Mouse (Mus musculus) forebrain, embryonic 15.5 days (tissue): ENCODE results near the gene Tdgf1. TPM values are rescaled to one million over a fixed set of nuclear protein-coding genes. Genes with fewer than 3 reads are reported as not detected.

ENCODE experiments used
- ATAC-seq: fragments of 200-750 bp; cut with Nextera tagmentation; replicated peaks from 2 replicates; pipeline ENCODE4 v1.8.0; 2017; ENCODE audit warnings: mild to moderate bottlenecking, moderate TSS enrichment, moderate library complexity
- H3K27ac ChIP-seq: fragments of 300-500 bp; sonication (generic); replicated peaks from 2 replicates; pipeline ENCODE4 v1.5.1; 2015; ENCODE audit warnings: mild to moderate bottlenecking, inconsistent platforms
- H3K27me3 ChIP-seq: fragments of 300-500 bp; sonication (generic); 2 replicates; pipeline ENCODE4 v1.6.1; 2015; ENCODE audit warnings: inconsistent platforms
- H3K36me3 ChIP-seq: fragments of 300-500 bp; sonication (generic); 2 replicates; pipeline ENCODE4 v1.6.1; 2015; ENCODE audit warnings: mild to moderate bottlenecking, inconsistent platforms
- H3K4me1 ChIP-seq: fragments of 300-500 bp; sonication (generic); 2 replicates; pipeline ENCODE4 v1.6.1; 2015; ENCODE audit warnings: inconsistent platforms
- H3K4me2 ChIP-seq: fragments of 300-500 bp; sonication (generic); replicated peaks from 2 replicates; pipeline ENCODE4 v1.6.1; 2015; ENCODE audit warnings: mild to moderate bottlenecking, inconsistent platforms
- H3K4me3 ChIP-seq: fragments of 300-500 bp; sonication (generic); 2 replicates; pipeline ENCODE4 v1.5.1; 2015; ENCODE audit warnings: mild to moderate bottlenecking, inconsistent platforms
- H3K9ac ChIP-seq: fragments of 300-500 bp; sonication (generic); replicated peaks from 2 replicates; pipeline ENCODE4 v1.6.1; 2015; ENCODE audit warnings: mild to moderate bottlenecking, inconsistent platforms
- H3K9me3 ChIP-seq: fragments of 300-500 bp; sonication (generic); 2 replicates; pipeline ENCODE4 v1.6.1; 2016; ENCODE audit warnings: inconsistent platforms
- WGBS: fragments of 180-500 bp; shearing (Covaris S2); methylation state at CpG from one replicate; pipeline ENCODE4 v1.1.7; 2015; ENCODE audit warnings: mixed read lengths; 5-methylcytosine and 5-hydroxymethylcytosine counted together
- polyA plus RNA-seq: library from polyadenylated mRNA; unstranded; fragments of >200 nt; fragmentation: Nextera tagmentation; extraction: Ambion mirVana; gene quantifications from 2 replicates; pipeline ENCODE4 v1.2.1, GENCODE M21; 2015

The Tdgf1 gene
- polyA plus RNA-seq, 1 experiment from 2014 or later, result not detected

DNA sequence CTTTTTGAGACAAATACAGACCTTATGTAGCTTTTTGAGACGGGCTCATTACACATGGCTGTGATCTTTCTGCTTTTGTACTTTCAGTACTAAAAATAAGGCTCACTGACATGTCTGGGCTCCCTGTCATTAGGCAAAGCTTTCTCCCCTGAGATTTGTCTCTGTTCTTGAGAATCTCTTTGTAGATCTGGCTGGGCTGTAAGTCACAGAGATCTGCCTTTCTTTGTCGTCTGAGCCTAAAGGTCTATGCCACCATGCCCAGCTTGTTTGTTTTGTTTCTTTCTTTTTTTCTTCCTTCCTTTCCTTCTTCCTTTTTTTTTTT, 19.9 kb upstream of the Tdgf1 start:
- no peak for ATAC-seq
- Histone ChIP-seq H3K9me3 (no peaks in the 10 kb centered on the region), H3K9ac (no peak overlapping the region), H3K27me3 (no peaks in the 10 kb centered on the region), H3K36me3 (no peaks in the 10 kb centered on the region), H3K27ac (no peak overlapping the region), H3K4me2 (no peak overlapping the region), H3K4me3 (no peak overlapping the region), H3K4me1 (no peaks in the 10 kb centered on the region)
- WGBS, result 78% methylated on average over 2 of the region's 2 CpGs

DNA sequence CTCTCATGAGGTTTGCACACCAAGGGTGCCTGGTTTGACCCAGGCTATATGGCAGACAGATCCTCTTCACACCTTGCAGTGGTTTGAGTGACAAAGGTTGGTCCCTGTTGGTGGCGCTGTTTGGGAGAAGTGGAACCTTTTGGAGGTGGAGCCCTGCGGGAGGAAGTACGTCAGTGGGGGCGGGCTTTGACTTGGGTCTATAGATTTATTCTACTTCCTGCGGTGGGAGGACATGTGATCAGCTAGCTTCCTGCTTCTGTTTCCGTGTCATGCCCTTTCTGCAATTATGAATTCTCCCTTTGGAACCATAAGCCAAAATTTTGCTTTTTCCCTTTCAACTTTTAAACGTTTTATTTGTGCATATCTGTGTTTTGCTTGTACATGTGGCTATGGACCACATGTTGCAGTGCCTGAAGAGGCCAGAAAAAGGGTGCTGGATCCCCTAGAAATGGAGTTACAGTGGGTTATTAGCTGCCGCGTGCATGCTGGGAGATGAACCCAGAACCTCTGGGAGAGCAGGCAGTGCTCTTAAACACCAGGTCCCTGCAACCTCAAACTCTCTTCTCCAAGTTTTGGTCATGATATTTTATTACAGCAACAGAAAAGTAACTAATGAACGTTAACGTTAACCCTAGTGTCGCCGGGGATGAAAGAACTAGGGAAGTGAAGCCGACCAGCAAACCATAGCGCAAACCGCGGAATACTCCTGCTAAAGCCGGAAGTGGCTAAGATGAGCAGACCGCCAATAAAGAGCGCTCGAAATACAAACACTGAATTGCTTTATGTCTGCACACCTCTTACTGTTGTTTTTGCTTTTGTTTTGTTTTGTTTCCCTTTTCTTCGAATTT, 19.3 kb upstream of the Tdgf1 start:
- WGBS, result 92% methylated on average over 22 of the region's 22 CpGs
- Histone ChIP-seq H3K9me3 (no peaks in the 10 kb centered on the region), H3K27ac (no peak overlapping the region), H3K9ac (no peak overlapping the region), H3K4me1 (no peaks in the 10 kb centered on the region), H3K4me3 (no peak overlapping the region), H3K4me2 (no peak overlapping the region), H3K27me3 (no peaks in the 10 kb centered on the region), H3K36me3 (no peaks in the 10 kb centered on the region)
- no peak for ATAC-seq

DNA sequence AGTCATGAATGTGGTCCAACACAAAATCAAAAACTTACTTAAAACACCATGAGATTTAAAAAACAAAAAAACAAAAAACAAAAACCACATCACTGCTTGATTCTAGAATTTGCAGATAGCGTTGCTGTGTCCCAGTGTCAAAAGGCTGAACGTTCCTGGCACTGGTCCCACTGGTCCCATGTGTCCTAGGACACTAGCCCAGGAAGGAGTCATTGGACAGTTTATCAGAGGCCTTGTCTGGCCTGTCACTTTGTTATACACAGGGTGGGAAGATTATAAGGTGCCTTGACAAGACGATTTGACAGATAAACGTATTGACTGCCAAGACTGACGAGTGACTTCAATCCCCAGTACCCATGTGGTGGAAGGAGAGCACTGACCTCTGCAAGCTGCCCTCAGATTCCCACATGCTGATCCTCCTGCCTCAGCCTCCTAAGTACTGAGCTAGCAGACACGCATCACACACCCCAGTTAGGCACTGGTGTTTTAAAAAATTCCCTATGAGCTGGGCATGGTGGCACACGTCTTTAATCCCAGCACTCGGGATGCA, 17.7 kb upstream of the Tdgf1 start:
- no peak overlapping the region for H3K4me2 ChIP-seq
- no peaks in the 10 kb centered on the region for H3K9me3 ChIP-seq
- no peak overlapping the region for H3K9ac ChIP-seq
- 90% methylated on average over 8 of the region's 8 CpGs for WGBS
- H3K27ac ChIP-seq, result no peak overlapping the region
- no peaks in the 10 kb centered on the region for H3K4me1 ChIP-seq
- H3K36me3 ChIP-seq, result no peaks in the 10 kb centered on the region
- no peak for ATAC-seq
- H3K27me3 ChIP-seq, result no peaks in the 10 kb centered on the region
- no peak overlapping the region for H3K4me3 ChIP-seq

DNA sequence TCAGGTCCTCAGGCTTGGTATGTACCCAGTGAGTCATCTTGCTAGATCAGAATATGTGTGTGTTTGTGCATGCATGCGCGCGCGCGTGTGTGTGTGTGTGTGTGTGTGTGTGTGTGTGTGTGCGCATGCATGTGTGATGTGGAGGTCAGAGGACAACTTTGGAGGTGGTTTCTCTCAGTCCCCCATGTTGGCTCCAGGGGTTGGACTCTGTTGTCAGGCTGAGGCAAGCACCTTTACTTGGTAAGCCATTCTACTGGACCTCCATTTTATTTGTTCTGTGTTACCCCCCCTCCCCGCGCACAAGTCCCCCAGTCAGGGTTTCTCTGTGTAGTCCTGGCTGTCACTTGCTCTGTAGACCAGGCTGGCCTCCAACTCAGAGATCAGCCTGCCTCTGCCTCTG, 15.4 kb upstream of the Tdgf1 start:
- Histone ChIP-seq H3K27me3 (no peaks in the 10 kb centered on the region), H3K36me3 (no peaks in the 10 kb centered on the region), H3K27ac (no peak overlapping the region), H3K4me1 (no peaks in the 10 kb centered on the region), H3K4me2 (no peak overlapping the region), H3K9ac (no peak overlapping the region), H3K9me3 (no peaks in the 10 kb centered on the region), H3K4me3 (no peak overlapping the region)
- no peak for ATAC-seq
- 96% methylated on average over 8 of the region's 8 CpGs for WGBS

DNA sequence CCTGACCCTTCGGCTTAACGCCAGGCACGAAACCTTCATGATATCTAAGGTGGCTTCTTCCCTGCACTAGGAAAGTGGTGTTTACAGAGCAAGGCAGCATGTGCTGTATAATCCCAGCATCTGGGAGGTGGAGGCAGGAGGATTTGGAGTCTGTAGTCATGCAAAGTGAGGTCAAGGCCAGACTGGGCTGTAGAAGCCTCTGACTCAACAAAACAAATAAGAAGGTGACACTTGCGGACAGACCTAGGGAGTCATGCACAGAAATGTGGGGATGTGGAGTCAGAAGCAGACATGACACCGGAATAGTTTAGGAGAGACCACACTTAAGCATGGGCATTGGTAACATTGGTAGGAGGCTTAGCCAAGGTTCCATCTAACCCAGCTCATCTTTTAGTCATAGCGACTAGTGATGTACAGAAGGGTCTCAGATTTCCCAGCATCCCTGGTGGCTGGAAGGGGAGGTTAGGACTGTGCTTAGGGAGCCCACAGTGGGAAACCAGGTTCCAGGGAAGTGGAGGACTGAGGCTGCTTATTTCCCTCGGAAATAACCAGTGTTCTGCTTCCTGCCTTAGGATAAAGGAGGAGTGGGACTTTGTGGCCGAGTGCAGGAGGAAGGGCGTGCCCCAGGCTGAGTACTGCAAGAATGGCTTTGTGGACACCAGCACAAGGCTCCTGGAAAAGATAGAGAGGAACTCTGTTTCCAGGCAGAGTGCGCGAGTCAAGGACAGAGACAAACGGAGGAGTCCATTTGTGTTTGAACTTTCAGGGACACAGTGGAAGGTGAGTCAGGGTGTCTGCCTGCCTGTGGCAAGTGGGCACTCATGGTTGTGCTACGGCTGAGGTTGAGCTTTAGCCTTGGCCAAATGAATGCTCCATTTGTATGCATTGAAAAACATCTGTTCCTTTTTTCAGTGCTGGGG, 14.5 kb upstream of the Tdgf1 start:
- Histone ChIP-seq H3K9ac (no peak overlapping the region), H3K9me3 (no peaks in the 10 kb centered on the region), H3K36me3 (no peaks in the 10 kb centered on the region), H3K4me2 (no peak overlapping the region), H3K27me3 (no peaks in the 10 kb centered on the region), H3K4me1 (no peaks in the 10 kb centered on the region), H3K27ac (no peak overlapping the region), H3K4me3 (no peak overlapping the region)
- ATAC-seq, result no peak
- 86% methylated on average over 13 of the region's 13 CpGs for WGBS

DNA sequence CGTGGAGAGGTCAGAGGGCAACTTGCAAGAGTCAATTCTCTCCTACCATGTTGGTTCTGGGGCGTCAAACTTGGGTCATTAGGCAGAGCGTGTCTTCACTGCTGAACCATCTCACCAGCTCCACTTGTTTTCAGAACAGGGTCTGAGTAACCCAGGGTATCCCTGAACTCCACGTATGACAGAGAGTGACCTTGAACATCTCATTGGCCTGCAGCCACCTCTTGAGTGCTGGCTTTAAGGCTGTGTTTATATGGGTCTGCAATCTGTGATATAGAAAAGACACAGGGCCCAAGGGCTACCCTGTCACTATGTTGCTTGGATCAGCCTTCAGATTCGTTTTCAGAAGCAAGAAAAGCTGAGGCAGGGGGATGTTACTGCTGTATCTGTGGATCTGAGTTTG, 13.7 kb upstream of the Tdgf1 start:
- Histone ChIP-seq H3K9ac (no peak overlapping the region), H3K27ac (no peak overlapping the region), H3K4me2 (no peak overlapping the region), H3K36me3 (no peaks in the 10 kb centered on the region), H3K27me3 (0 out of 2 replicates have a peak, but pooled peaks cover 3% of the 10 kb centered on the region), H3K4me3 (no peak overlapping the region), H3K4me1 (no peaks in the 10 kb centered on the region), H3K9me3 (no peaks in the 10 kb centered on the region)
- WGBS, result 89% methylated on average over 5 of the region's 5 CpGs
- no peak for ATAC-seq

DNA sequence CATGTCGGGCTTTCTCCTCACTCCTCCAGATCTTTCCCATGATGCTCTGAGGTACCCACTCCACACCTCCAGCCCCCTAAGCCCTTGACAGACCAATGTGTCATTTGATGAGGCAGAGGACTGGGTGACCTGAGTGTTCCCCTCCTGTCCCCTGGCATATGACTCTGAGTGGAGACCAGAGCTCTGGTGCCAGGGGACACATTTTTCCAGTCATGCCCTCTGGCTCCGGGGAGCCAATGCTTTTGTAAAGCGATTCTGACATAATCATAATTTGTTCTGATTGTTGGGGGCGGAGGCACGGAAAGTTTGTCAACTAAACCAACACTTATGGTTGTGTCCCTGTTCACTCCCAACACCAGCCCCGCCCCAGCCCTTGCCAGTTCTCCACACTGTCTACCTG, 10.0 kb upstream of the Tdgf1 start:
- H3K4me3 ChIP-seq, result no peak overlapping the region
- no peak overlapping the region for H3K9ac ChIP-seq
- H3K9me3 ChIP-seq, result no peaks in the 10 kb centered on the region
- H3K4me1 ChIP-seq, result peaks cover 3% of the 10 kb centered on the region
- H3K4me2 ChIP-seq, result no peak overlapping the region
- 0 out of 2 replicates have a peak, but pooled peaks cover 3% of the 10 kb centered on the region for H3K27me3 ChIP-seq
- no peaks in the 10 kb centered on the region for H3K36me3 ChIP-seq
- WGBS, result 85% methylated on average over 6 of the region's 6 CpGs
- ATAC-seq, result no peak
- no peak overlapping the region for H3K27ac ChIP-seq

DNA sequence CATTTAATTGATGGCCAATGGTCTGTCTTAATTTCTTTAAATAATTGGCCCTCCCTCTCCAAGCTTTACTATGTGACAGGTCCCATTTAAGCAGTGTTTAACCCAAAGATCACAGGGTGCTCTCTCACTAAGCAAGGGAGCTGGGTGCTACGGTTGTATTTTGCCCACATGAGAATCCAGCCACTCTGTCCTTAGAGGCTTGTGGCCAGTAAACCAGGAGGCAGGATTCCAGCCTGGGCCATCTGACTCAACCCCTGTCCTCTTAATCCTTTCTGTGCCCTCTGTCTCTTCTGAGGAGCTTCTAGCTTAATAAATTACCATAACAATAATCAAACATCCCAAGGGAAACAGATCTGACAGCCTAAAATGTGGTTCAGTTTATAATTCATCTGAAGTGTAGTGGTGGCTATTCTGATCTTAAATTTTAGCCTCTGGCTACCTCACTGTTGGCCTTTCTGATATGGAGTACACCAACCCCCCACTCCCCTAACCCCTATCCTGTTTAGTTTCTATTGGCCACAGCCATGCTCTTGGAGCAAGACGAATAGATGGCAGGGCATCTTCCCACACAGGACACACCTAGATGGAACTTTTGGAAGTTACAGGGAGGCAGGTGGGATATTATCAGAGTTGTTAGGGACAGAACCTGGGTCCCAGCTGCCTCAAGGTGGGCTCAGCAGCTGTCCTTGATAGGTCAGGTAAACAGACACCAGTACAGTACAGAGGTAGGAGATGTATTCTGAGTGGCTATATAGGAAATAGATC, 8.9 kb upstream of the Tdgf1 start:
- no peak overlapping the region for H3K4me2 ChIP-seq
- H3K27ac ChIP-seq, result no peak overlapping the region
- 46% methylated on average over 2 of the region's 2 CpGs for WGBS
- peak overlapping the region; percentile 51; the same call in 1 of the 2 replicates for H3K4me3 ChIP-seq
- H3K27me3 ChIP-seq, result 0 out of 2 replicates have a peak, but pooled peaks cover 3% of the 10 kb centered on the region
- no peak for ATAC-seq
- no peaks in the 10 kb centered on the region for H3K9me3 ChIP-seq
- H3K36me3 ChIP-seq, result no peaks in the 10 kb centered on the region
- peaks cover 3% of the 10 kb centered on the region for H3K4me1 ChIP-seq
- no peak overlapping the region for H3K9ac ChIP-seq

DNA sequence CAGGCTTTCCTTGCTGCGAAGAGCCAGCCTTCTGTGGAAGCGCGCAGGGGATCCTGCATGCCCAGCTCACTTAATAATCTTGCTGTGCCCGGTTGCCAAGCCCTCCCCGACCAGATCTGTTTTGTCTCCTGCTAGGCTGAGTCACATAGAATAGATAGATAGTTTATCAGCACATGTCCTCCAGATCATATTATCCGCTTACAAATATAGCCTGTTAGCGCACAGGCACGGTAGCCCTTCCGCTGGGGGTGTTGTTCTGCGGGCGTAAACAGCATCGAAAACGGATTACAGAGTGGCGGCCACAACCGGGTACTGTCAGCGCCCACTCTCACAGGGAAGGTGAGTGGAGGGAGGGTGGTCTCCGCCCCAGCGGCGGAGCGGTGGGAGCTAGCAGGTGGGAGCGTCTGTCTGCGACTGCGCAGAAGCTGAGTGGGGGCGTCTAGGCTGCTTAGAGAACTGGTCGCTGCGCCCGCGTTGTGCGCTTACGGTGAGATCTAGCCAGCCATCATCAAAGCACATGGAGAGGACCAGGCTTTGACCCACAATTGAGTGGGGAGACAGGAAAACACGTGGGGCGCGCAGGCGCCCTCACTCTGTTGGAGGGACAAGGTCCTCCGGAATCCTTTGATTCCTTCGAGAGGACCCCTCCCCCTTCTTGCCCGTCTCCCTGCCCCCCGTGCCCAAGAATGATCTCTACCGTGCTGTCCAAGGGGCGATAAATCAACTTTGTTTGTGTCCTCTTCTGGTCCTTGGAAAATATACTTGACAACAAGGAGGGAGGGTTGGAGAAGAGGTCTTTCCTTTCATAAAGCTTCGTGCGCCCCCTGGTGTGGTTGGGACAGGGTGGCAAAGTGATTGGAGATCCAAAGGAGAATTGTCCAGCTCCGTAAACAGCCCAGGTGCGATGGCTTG, 7.8 kb upstream of the Tdgf1 start:
- WGBS, result 1% methylated on average over 44 of the region's 44 CpGs
- Histone ChIP-seq H3K4me2 (peak overlapping the region; percentile 94), H3K9ac (peak overlapping the region; percentile 63), H3K27me3 (0 out of 2 replicates have a peak, but pooled peaks cover 3% of the 10 kb centered on the region), H3K36me3 (no peaks in the 10 kb centered on the region), H3K9me3 (no peaks in the 10 kb centered on the region), H3K27ac (peak overlapping the region; percentile 68), H3K4me3 (peak overlapping the region; percentile 51), H3K4me1 (peaks cover 3% of the 10 kb centered on the region)
- ATAC-seq, result peak; percentile 91

DNA sequence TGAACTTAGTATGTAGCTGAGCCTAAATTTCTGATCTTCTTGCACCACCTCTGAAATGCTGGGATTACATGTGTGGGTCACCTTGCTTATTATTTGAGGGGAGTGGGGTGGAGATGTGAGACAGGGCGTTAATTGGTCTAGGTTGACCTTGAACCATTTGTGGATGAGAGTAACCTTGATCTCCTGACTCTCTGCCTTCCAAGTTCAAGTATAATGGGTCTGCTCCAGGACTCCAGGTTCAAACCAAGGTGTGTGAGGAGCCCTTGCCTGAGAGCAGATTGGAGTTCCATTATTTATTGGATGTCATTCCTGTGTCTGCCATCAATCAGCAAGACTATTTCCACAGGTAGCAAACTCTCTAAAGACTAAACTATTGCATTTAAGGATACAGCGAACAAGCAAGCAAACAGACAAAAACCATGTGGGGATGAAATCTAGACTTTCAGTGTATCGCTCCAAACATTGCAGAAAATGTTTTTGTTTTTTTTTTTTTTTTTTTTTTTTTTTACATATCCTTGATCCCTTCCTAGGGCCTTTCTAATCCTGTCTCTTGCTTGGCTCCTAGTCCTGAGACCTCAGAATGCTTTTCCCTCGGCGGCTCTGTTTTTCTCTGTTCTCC, 7.1 kb upstream of the Tdgf1 start:
- no peaks in the 10 kb centered on the region for H3K36me3 ChIP-seq
- H3K4me2 ChIP-seq, result peak overlapping the region; percentile 94
- peaks cover 3% of the 10 kb centered on the region for H3K4me1 ChIP-seq
- WGBS, result 44% methylated on average over 5 of the region's 5 CpGs
- peak overlapping the region; percentile 68 for H3K27ac ChIP-seq
- H3K27me3 ChIP-seq, result 0 out of 2 replicates have a peak, but pooled peaks cover 3% of the 10 kb centered on the region
- H3K4me3 ChIP-seq, result peak overlapping the region; percentile 51
- ATAC-seq, result no peak
- H3K9me3 ChIP-seq, result no peaks in the 10 kb centered on the region
- peak overlapping the region; percentile 63 for H3K9ac ChIP-seq
